Mouse (Mus musculus): ENCODE data around the gene Hid1. TPM values are rescaled to one million over a fixed set of nuclear protein-coding genes. Genes with fewer than 3 reads are reported as not detected.
A peak's percentile ranks its signal among the peaks of the same experiment; 100 is the strongest.

Gene Hid1
- 32.9 and 36.4 TPM in 2 replicates for polyA plus RNA-seq (2015; fragmentation: Nextera tagmentation; extraction: Ambion mirVana)

- Histone ChIP-seq H3K36me3 (ENCODE audit: poor library complexity, severe bottlenecking) (no peaks in the 10 kb centered on the region), H3K9me3 (replicated peaks) (no peaks in the 10 kb centered on the region), H3K27me3 (peaks cover 9% of the 10 kb centered on the region; the same call in 1 of the 2 replicates), H3K4me1 (peaks cover 16% of the 10 kb centered on the region), H3K4me3 (peak within 1 kb of the TSS; percentile 71), H3K27ac (peak within 1 kb of the TSS; percentile 80), H3K4me2 (peak within 1 kb of the TSS; percentile 99), H3K9ac (peak within 1 kb of the TSS; percentile 82)
- under 1% methylated on average over 32 of the region's 39 CpGs for WGBS
- ATAC-seq = peak; percentile 88
Measured at GRCm38 (mm10) chr11:115367395-115367944, at the start of gene Hid1. TSS of gene Hid1 (minus strand) at chr11:115367756.

DNA sequence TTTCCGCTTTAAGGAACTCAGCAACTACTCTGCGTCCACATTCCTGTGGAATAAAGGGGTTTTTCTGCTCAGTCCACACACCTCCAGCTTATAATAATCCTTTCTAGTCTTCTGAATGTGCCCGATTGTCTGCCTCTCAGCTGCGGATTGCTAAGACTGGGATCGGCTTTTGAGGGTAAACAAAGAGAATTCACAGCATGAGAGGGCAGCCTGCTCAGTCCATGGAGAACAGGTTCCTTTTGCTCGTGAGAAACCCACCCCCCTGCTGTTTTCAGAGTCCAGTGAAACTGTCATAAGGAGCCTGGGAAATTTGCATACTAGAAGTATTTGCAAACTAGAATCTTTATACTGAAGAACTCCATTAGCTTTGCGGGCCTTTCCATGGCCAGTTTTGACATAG lies 42.0 kb upstream of the Hid1 start:
- peaks cover 69% of the 10 kb centered on the region for H3K4me1 ChIP-seq
- peak overlapping the region; percentile 54 for H3K9ac ChIP-seq
- peaks cover 42% of the 10 kb centered on the region for H3K36me3 ChIP-seq (ENCODE audit: poor library complexity, severe bottlenecking)
- peak overlapping the region; percentile 29 for H3K4me2 ChIP-seq
- no peaks in the 10 kb centered on the region for H3K27me3 ChIP-seq
- no peaks in the 10 kb centered on the region for H3K9me3 ChIP-seq (replicated peaks)
- WGBS = 4% methylated on average over 7 of the region's 7 CpGs
- peak; percentile 11; the same call in 1 of the 2 replicates for ATAC-seq
- H3K4me3 ChIP-seq = 0 out of 2 replicates have a peak overlapping the region, but pooled peaks have one; percentile 4
- H3K27ac ChIP-seq = peak overlapping the region; percentile 90

GRCm38 (mm10) chr11:115408266-115408920 lies 40.8 kb upstream of the Hid1 start:
- Histone ChIP-seq H3K27ac (peak overlapping the region; percentile 90), H3K4me1 (peaks cover 73% of the 10 kb centered on the region), H3K4me3 (no peak overlapping the region), H3K4me2 (0 out of 2 replicates have a peak overlapping the region, but pooled peaks have one; percentile 29), H3K27me3 (no peaks in the 10 kb centered on the region), H3K9ac (0 out of 2 replicates have a peak overlapping the region, but pooled peaks have one; percentile 54), H3K9me3 (replicated peaks) (no peaks in the 10 kb centered on the region), H3K36me3 (ENCODE audit: poor library complexity, severe bottlenecking) (peaks cover 42% of the 10 kb centered on the region)
- ATAC-seq = no peak
- WGBS = 61% methylated on average over 6 of the region's 6 CpGs

DNA sequence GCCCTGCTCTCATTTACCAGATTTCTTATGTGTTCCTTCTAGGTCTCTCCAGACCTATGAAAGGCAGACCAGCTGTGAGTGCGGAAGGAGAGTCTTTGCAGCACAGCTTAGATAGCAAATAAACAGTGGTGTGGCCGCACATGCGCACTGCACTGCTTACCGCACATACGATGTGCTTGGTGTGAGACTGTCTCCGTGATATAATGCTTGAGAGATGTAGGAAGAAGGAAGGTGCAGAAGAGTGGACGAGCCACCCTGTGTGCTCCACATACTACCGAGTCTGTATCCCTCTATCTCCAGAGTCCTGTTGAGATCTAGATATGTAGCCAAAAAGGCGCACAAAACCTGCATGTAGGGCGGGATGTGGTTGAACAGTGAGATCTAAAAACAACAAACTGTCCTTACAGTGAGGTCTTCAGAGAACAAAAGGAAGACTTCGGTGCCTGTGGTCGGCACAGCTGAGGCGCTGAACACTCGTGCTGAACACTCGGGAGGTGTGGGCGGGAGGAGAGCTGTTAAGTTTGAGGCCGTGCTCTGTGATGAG lies 39.4 kb upstream of the Hid1 start:
- Histone ChIP-seq H3K4me3 (no peak overlapping the region), H3K27me3 (no peaks in the 10 kb centered on the region), H3K36me3 (ENCODE audit: poor library complexity, severe bottlenecking) (peaks cover 42% of the 10 kb centered on the region), H3K9ac (no peak overlapping the region), H3K9me3 (replicated peaks) (no peaks in the 10 kb centered on the region), H3K4me2 (no peak overlapping the region), H3K4me1 (peaks cover 68% of the 10 kb centered on the region), H3K27ac (no peak overlapping the region)
- ATAC-seq = no peak
- WGBS = 94% methylated on average over 17 of the region's 17 CpGs

- Histone ChIP-seq H3K27ac (no peak overlapping the region), H3K27me3 (no peaks in the 10 kb centered on the region), H3K9me3 (replicated peaks) (no peaks in the 10 kb centered on the region), H3K9ac (no peak overlapping the region), H3K4me3 (no peak overlapping the region), H3K4me1 (peaks cover 58% of the 10 kb centered on the region), H3K4me2 (no peak overlapping the region), H3K36me3 (ENCODE audit: poor library complexity, severe bottlenecking) (peaks cover 35% of the 10 kb centered on the region)
- 94% methylated on average over 6 of the region's 6 CpGs for WGBS
- ATAC-seq = no peak
Measured at GRCm38 (mm10) chr11:115405723-115406122, 38.2 kb upstream of the Hid1 start.

DNA sequence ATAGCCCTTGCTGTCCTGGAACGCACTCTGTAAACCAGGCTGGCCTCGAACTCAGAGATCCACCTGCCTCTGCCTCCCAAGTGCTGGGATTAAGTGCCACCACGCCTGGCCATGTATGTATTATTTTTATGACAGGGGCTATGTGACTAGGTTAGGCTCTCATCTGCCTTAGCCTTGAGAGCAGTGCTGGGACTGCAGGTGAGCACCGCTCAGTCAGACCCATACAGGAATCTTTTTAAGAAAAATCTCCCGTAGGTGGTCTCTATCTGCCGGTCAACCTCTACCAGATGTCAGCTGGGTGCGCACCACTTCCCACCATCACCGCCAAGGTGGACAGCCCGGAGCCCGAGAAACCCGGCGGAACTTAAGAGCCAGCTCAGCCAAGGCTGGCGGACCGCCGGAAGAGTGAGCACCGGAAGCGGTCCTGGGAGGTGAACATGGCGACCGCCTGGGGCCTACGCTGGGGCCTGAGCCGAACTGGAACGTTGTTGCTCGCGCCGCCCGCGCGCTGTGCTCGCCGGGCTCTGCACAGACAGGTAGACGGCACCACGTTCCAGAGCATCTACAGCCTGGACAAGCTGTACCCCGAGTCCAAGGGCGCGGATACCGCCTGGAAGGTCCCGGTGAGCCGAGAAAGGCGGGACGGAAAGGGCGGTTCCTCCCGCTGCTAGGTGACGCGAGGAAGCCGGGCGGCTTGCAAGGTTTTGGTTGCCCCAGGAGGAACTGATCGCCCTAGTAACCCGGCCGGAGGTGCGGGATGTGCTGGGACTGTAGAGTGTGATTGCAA lies 36.0 kb upstream of the Hid1 start, which contains the start of gene Mrpl58:
Gene Mrpl58 (plus strand): TSS at position 415 of the 787 bp plus-strand sequence.
- peak within 1 kb of the TSS; percentile 67 for H3K4me3 ChIP-seq
- peaks cover 38% of the 10 kb centered on the region for H3K4me1 ChIP-seq
- ATAC-seq = peak; percentile 92
- H3K36me3 ChIP-seq (ENCODE audit: poor library complexity, severe bottlenecking) = peaks cover 29% of the 10 kb centered on the region
- peak within 1 kb of the TSS; percentile 80 for H3K27ac ChIP-seq
- no peaks in the 10 kb centered on the region for H3K27me3 ChIP-seq
- WGBS = 2% methylated on average over 50 of the region's 50 CpGs
- no peaks in the 10 kb centered on the region for H3K9me3 ChIP-seq (replicated peaks)
- H3K4me2 ChIP-seq = peak within 1 kb of the TSS; percentile 67
- H3K9ac ChIP-seq = peak within 1 kb of the TSS; percentile 86

DNA sequence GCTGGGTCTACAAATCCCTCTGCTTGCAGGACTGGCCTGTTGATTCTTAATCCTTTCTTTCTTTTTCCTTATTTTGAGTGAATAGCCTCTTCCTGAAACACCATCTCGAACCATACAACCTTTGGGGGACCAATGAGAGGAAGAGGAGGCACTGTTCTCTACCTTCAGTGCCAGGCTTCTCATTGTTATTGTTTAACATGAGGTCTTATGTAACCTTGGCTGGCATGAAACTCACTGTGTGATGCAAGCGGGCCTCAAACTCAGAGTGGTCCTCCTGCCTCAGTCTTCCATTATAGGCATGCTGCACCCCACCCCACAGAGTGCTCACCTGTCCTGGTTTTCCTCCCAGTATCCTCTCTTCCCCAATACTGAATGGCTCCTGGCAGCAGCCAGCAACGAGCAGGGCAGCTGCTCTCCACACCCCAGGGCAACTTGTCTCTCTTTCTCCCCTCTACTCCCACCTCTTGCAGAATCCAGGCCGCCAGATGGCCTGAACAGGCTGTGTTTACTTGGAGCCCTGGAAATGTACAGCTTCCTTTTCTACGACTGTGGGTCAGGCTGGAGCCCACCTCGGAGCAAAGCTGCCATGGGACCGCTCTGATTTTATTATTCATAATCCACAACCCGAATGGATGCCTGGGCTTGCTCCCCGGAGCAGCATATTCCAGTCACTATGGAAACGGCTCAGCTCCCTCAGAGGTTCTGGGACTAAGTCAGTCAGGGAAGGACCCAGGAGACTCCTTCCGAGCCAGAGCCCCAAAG lies 33.3 kb upstream of the Hid1 start:
- Histone ChIP-seq H3K36me3 (ENCODE audit: poor library complexity, severe bottlenecking) (peaks cover 13% of the 10 kb centered on the region), H3K9me3 (replicated peaks) (no peaks in the 10 kb centered on the region), H3K27me3 (no peaks in the 10 kb centered on the region), H3K27ac (peak overlapping the region; percentile 49), H3K4me1 (peaks cover 26% of the 10 kb centered on the region), H3K4me3 (no peak overlapping the region), H3K4me2 (peak overlapping the region; percentile 4; the same call in 1 of the 2 replicates), H3K9ac (peak overlapping the region; percentile 22; the same call in 1 of the 2 replicates)
- WGBS = 46% methylated on average over 11 of the region's 11 CpGs
- ATAC-seq = no peak

DNA sequence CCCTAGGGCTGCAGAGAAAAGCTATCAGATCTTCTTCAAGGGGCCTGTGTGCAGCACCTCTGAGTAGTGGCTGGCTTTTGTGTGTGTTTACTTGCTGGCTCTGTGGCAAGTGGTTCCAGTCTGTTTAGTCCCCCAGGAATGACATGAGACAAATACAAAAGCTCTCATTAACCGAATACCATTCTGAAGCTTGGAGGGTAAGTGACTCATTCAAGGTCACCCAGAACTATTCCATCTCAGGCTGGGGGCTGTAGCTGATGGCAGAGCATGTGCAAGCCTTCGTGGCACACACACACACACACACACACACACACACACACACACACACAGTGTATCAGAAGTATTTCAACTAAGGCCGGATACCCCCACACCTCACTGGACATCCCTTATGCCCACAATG lies 32.6 kb upstream of the Hid1 start:
- Histone ChIP-seq H3K27me3 (no peaks in the 10 kb centered on the region), H3K27ac (peak overlapping the region; percentile 49; the same call in 1 of the 2 replicates), H3K36me3 (ENCODE audit: poor library complexity, severe bottlenecking) (peaks cover 17% of the 10 kb centered on the region), H3K9me3 (replicated peaks) (no peaks in the 10 kb centered on the region), H3K4me2 (no peak overlapping the region), H3K9ac (no peak overlapping the region), H3K4me1 (peaks cover 19% of the 10 kb centered on the region), H3K4me3 (no peak overlapping the region)
- WGBS = 68% methylated on average over 3 of the region's 3 CpGs
- ATAC-seq = no peak

- no peak overlapping the region for H3K9ac ChIP-seq
- no peak overlapping the region for H3K4me3 ChIP-seq
- no peaks in the 10 kb centered on the region for H3K27me3 ChIP-seq
- no peak for ATAC-seq
- H3K27ac ChIP-seq = no peak overlapping the region
- H3K4me2 ChIP-seq = no peak overlapping the region
- 87% methylated on average over 7 of the region's 7 CpGs for WGBS
- H3K4me1 ChIP-seq = peaks cover 7% of the 10 kb centered on the region
- peaks cover 37% of the 10 kb centered on the region for H3K36me3 ChIP-seq (ENCODE audit: poor library complexity, severe bottlenecking)
- H3K9me3 ChIP-seq (replicated peaks) = no peaks in the 10 kb centered on the region
Measured at GRCm38 (mm10) chr11:115398085-115398484, 30.5 kb upstream of the Hid1 start.

- no peak overlapping the region for H3K9ac ChIP-seq
- H3K27ac ChIP-seq = no peak overlapping the region
- no peaks in the 10 kb centered on the region for H3K9me3 ChIP-seq (replicated peaks)
- H3K4me3 ChIP-seq = no peak overlapping the region
- no peak for ATAC-seq
- peaks cover 71% of the 10 kb centered on the region for H3K36me3 ChIP-seq (ENCODE audit: poor library complexity, severe bottlenecking)
- H3K4me1 ChIP-seq = no peaks in the 10 kb centered on the region
- H3K27me3 ChIP-seq = no peaks in the 10 kb centered on the region
- H3K4me2 ChIP-seq = no peak overlapping the region
- 71% methylated on average over 34 of the region's 34 CpGs for WGBS
Measured at GRCm38 (mm10) chr11:115393721-115394325, 26.3 kb upstream of the Hid1 start.

- no peak overlapping the region for H3K27ac ChIP-seq
- H3K4me3 ChIP-seq = no peak overlapping the region
- no peak overlapping the region for H3K4me2 ChIP-seq
- 92% methylated on average over 7 of the region's 7 CpGs for WGBS
- no peak overlapping the region for H3K9ac ChIP-seq
- H3K36me3 ChIP-seq (ENCODE audit: poor library complexity, severe bottlenecking) = peaks cover 72% of the 10 kb centered on the region
- H3K9me3 ChIP-seq (replicated peaks) = no peaks in the 10 kb centered on the region
- ATAC-seq = no peak
- no peaks in the 10 kb centered on the region for H3K27me3 ChIP-seq
- no peaks in the 10 kb centered on the region for H3K4me1 ChIP-seq
Measured at GRCm38 (mm10) chr11:115391358-115391757, 23.8 kb upstream of the Hid1 start.
